Mouse (Mus musculus) gastrocnemius, postnatal 10 days (tissue): ENCODE results near the gene Thap7. TPM values are rescaled to one million over a fixed set of nuclear protein-coding genes. Genes with fewer than 3 reads are reported as not detected.
"Not testable (repeated sequence)": the region's sequence is repeated elsewhere in the genome, so short reads cannot be mapped to it uniquely, and the experiment has no call there.

Source experiments
- DNase-seq: peaks from one replicate; pipeline ENCODE4 v3.0.0; 2021; ENCODE audit warnings: mixed read lengths
- long read RNA-seq, 2 experiments: library from polyadenylated mRNA; stranded (forward); transcript quantifications; one replicate each; pipeline ENCODE4 v2.0.0; 2021
- total RNA-seq, 2 experiments: library from RNA; stranded (reverse); gene quantifications; 2 replicates each; pipeline ENCODE4 v1.2.3; 2021

Gene Thap7
- total RNA-seq, result 10 to 100 TPM; 14.7 to 15.0 TPM
- long read RNA-seq, experiment 1, transcript Thap7-202 (4 exons, 734 nt), result major isoform, 5 of 15 reads
- long read RNA-seq, experiment 1, partial matches to known transcripts, result 3 of 15 reads
- long read RNA-seq, experiment 1, other reads (novel, unspliced or antisense), result 2 of 15 reads
- long read RNA-seq, experiment 2, partial matches to known transcripts, result 0 of 13 reads
- long read RNA-seq, experiment 2, other reads (novel, unspliced or antisense), result 4 of 13 reads

- peak; percentile 98 for DNase-seq
Measured at GRCm38 (mm10) chr16:17530640-17531288, at the start of gene Thap7. Gene Thap7 (minus strand): TSS chr16:17531136.

- DNase-seq, result no peak
Measured at GRCm38 (mm10) chr16:17576825-17577215, 45.9 kb upstream of the Thap7 start.

GRCm38 (mm10) chr16:17575870-17576824 lies 45.2 kb upstream of the Thap7 start:
- peak; percentile 63 for DNase-seq

GRCm38 (mm10) chr16:17566186-17566585 lies 35.2 kb upstream of the Thap7 start:
- DNase-seq, result no peak

- DNase-seq, result no peak
Measured at GRCm38 (mm10) chr16:17564771-17565170, 33.8 kb upstream of the Thap7 start.

- DNase-seq, result no peak
Measured at GRCm38 (mm10) chr16:17564221-17564620, 33.3 kb upstream of the Thap7 start.

- no peak for DNase-seq
Measured at GRCm38 (mm10) chr16:17563580-17563979, 32.6 kb upstream of the Thap7 start.

GRCm38 (mm10) chr16:17561751-17562208 lies 30.8 kb upstream of the Thap7 start, which contains the start of gene P2rx6:
Gene P2rx6 (plus strand): TSS chr16:17561885.
- DNase-seq, result peak; percentile 70

- peak; percentile 76 for DNase-seq
Measured at GRCm38 (mm10) chr16:17561128-17561750, 30.3 kb upstream of the Thap7 start, which contains the start of gene Lrrc74b. Gene Lrrc74b (minus strand): TSS chr16:17561247.

GRCm38 (mm10) chr16:17559396-17560027 lies 28.6 kb upstream of the Thap7 start:
- no peak for DNase-seq

- DNase-seq, result no peak
Measured at GRCm38 (mm10) chr16:17558811-17559210, 27.9 kb upstream of the Thap7 start.

GRCm38 (mm10) chr16:17557947-17558480 lies 27.1 kb upstream of the Thap7 start:
- peak; percentile 67 for DNase-seq

- no peak for DNase-seq
Measured at GRCm38 (mm10) chr16:17556907-17557306, 26.0 kb upstream of the Thap7 start.

- no peak for DNase-seq
Measured at GRCm38 (mm10) chr16:17556180-17556579, 25.2 kb upstream of the Thap7 start.

- not testable (repeated sequence) for DNase-seq
Measured at GRCm38 (mm10) chr16:17554702-17555101, 23.8 kb upstream of the Thap7 start.

- DNase-seq, result no peak
Measured at GRCm38 (mm10) chr16:17553910-17554685, 23.2 kb upstream of the Thap7 start.

GRCm38 (mm10) chr16:17552837-17553236 lies 21.9 kb upstream of the Thap7 start:
- DNase-seq, result no peak

GRCm38 (mm10) chr16:17542632-17543031 lies 11.7 kb upstream of the Thap7 start:
- no peak for DNase-seq

- no peak for DNase-seq
Measured at GRCm38 (mm10) chr16:17536584-17536983, 5.6 kb upstream of the Thap7 start.

GRCm38 (mm10) chr16:17532676-17533329 lies 1.9 kb upstream of the Thap7 start:
- no peak for DNase-seq
